Mouse (Mus musculus): Measurements from ENCODE around the gene Ube2j1. TPM values are rescaled to one million over a fixed set of nuclear protein-coding genes. Genes with fewer than 3 reads are reported as not detected.

The Ube2j1 gene
- polyA plus RNA-seq, 1 experiment, result 124 TPM

- 0 out of 2 replicates have a peak, but pooled peaks cover 4% of the 10 kb centered on the region for H3K4me1 ChIP-seq (ENCODE audit: control insufficient read depth, insufficient read depth, low read length)
- no peak overlapping the region for H3K27ac ChIP-seq (ENCODE audit: insufficient read depth, low read length)
- no peak overlapping the region for H3K4me3 ChIP-seq (ENCODE audit: insufficient read depth, low read length)
- TF ChIP-seq CTCF (IDR thresholded peaks at IDR 0.05; ENCODE audit: borderline replicate concordance, insufficient read depth, low read length), result no peak
- no peak for TF ChIP-seq POLR2A (IDR thresholded peaks at IDR 0.05; ENCODE audit: low read depth, low read length)
These were observed 36.6 kb downstream of the Ube2j1 start for GRCm38 (mm10) chr4:33067826-33068225.

- Histone ChIP-seq H3K4me1 (ENCODE audit: control insufficient read depth, insufficient read depth, low read length) (0 out of 2 replicates have a peak, but pooled peaks cover 4% of the 10 kb centered on the region), H3K4me3 (ENCODE audit: insufficient read depth, low read length) (no peak overlapping the region), H3K27ac (ENCODE audit: insufficient read depth, low read length) (no peak overlapping the region)
- no peak for TF ChIP-seq CTCF (IDR thresholded peaks at IDR 0.05; ENCODE audit: borderline replicate concordance, insufficient read depth, low read length)
- TF ChIP-seq POLR2A (IDR thresholded peaks at IDR 0.05; ENCODE audit: low read depth, low read length), result no peak
These were observed 37.7 kb downstream of the Ube2j1 start for GRCm38 (mm10) chr4:33068894-33069293.

GRCm38 (mm10) chr4:33070326-33070725 is 39.1 kb downstream of the Ube2j1 start:
- Histone ChIP-seq H3K4me3 (ENCODE audit: insufficient read depth, low read length) (no peak overlapping the region), H3K27ac (ENCODE audit: insufficient read depth, low read length) (no peak overlapping the region), H3K4me1 (ENCODE audit: control insufficient read depth, insufficient read depth, low read length) (no peaks in the 10 kb centered on the region)
- no peak for TF ChIP-seq CTCF (IDR thresholded peaks at IDR 0.05; ENCODE audit: borderline replicate concordance, insufficient read depth, low read length)
- no peak for TF ChIP-seq POLR2A (IDR thresholded peaks at IDR 0.05; ENCODE audit: low read depth, low read length)

GRCm38 (mm10) chr4:33071337-33071736 is 40.1 kb downstream of the Ube2j1 start:
- TF ChIP-seq POLR2A (IDR thresholded peaks at IDR 0.05; ENCODE audit: low read depth, low read length) (no peak), CTCF (IDR thresholded peaks at IDR 0.05; ENCODE audit: borderline replicate concordance, insufficient read depth, low read length) (no peak)
- Histone ChIP-seq H3K27ac (ENCODE audit: insufficient read depth, low read length) (no peak overlapping the region), H3K4me1 (ENCODE audit: control insufficient read depth, insufficient read depth, low read length) (no peaks in the 10 kb centered on the region), H3K4me3 (ENCODE audit: insufficient read depth, low read length) (no peak overlapping the region)

GRCm38 (mm10) chr4:33072526-33073161 is 41.4 kb downstream of the Ube2j1 start:
- no peak overlapping the region for H3K27ac ChIP-seq (ENCODE audit: insufficient read depth, low read length)
- no peaks in the 10 kb centered on the region for H3K4me1 ChIP-seq (ENCODE audit: control insufficient read depth, insufficient read depth, low read length)
- no peak overlapping the region for H3K4me3 ChIP-seq (ENCODE audit: insufficient read depth, low read length)
- TF ChIP-seq CTCF (IDR thresholded peaks at IDR 0.05; ENCODE audit: borderline replicate concordance, insufficient read depth, low read length) (no peak), POLR2A (IDR thresholded peaks at IDR 0.05; ENCODE audit: low read depth, low read length) (no peak)

- Histone ChIP-seq H3K27ac (ENCODE audit: insufficient read depth, low read length) (no peak overlapping the region), H3K4me1 (ENCODE audit: control insufficient read depth, insufficient read depth, low read length) (no peaks in the 10 kb centered on the region), H3K4me3 (ENCODE audit: insufficient read depth, low read length) (no peak overlapping the region)
- no peak for TF ChIP-seq POLR2A (IDR thresholded peaks at IDR 0.05; ENCODE audit: low read depth, low read length)
These were observed 43.2 kb downstream of the Ube2j1 start for GRCm38 (mm10) chr4:33074406-33074805.

GRCm38 (mm10) chr4:33074851-33075250 is 43.6 kb downstream of the Ube2j1 start:
- no peak overlapping the region for H3K27ac ChIP-seq (ENCODE audit: insufficient read depth, low read length)
- no peaks in the 10 kb centered on the region for H3K4me1 ChIP-seq (ENCODE audit: control insufficient read depth, insufficient read depth, low read length)
- H3K4me3 ChIP-seq (ENCODE audit: insufficient read depth, low read length), result no peak overlapping the region
- no peak for TF ChIP-seq CTCF (IDR thresholded peaks at IDR 0.05; ENCODE audit: borderline replicate concordance, insufficient read depth, low read length)
- TF ChIP-seq POLR2A (IDR thresholded peaks at IDR 0.05; ENCODE audit: low read depth, low read length), result no peak

GRCm38 (mm10) chr4:33075776-33076524 is 44.7 kb downstream of the Ube2j1 start:
- TF ChIP-seq POLR2A (IDR thresholded peaks at IDR 0.05; ENCODE audit: low read depth, low read length), result no peak
- no peak for TF ChIP-seq CTCF (IDR thresholded peaks at IDR 0.05; ENCODE audit: borderline replicate concordance, insufficient read depth, low read length)
- H3K4me1 ChIP-seq (ENCODE audit: control insufficient read depth, insufficient read depth, low read length), result no peaks in the 10 kb centered on the region

GRCm38 (mm10) chr4:33077161-33077560 is 45.9 kb downstream of the Ube2j1 start:
- no peak overlapping the region for H3K4me3 ChIP-seq (ENCODE audit: insufficient read depth, low read length)
- H3K27ac ChIP-seq (ENCODE audit: insufficient read depth, low read length), result no peak overlapping the region
- no peak for TF ChIP-seq CTCF (IDR thresholded peaks at IDR 0.05; ENCODE audit: borderline replicate concordance, insufficient read depth, low read length)
- H3K4me1 ChIP-seq (ENCODE audit: control insufficient read depth, insufficient read depth, low read length), result no peaks in the 10 kb centered on the region

More at GRCm38 (mm10) chr4:33075776-33076524, 44.7 kb downstream of the Ube2j1 start:
- Histone ChIP-seq H3K4me3 (ENCODE audit: insufficient read depth, low read length) (no peak overlapping the region), H3K27ac (ENCODE audit: insufficient read depth, low read length) (no peak overlapping the region)

- Histone ChIP-seq H3K4me3 (ENCODE audit: insufficient read depth, low read length) (no peak overlapping the region), H3K27ac (ENCODE audit: insufficient read depth, low read length) (no peak overlapping the region), H3K4me1 (ENCODE audit: control insufficient read depth, insufficient read depth, low read length) (no peaks in the 10 kb centered on the region)
- TF ChIP-seq CTCF (IDR thresholded peaks at IDR 0.05; ENCODE audit: borderline replicate concordance, insufficient read depth, low read length), result no peak
- no peak for TF ChIP-seq POLR2A (IDR thresholded peaks at IDR 0.05; ENCODE audit: low read depth, low read length)
These were observed 46.5 kb downstream of the Ube2j1 start for GRCm38 (mm10) chr4:33077724-33078123.
